Mouse (Mus musculus) liver, adult 2 months (tissue): ENCODE measurements around the gene 4930579G24Rik.

ENCODE experiments used
- CTCF ChIP-seq: fragments of 200-500 bp; IDR thresholded peaks from 2 replicates; pipeline ENCODE4 v1.5.1; 2011; ENCODE audit warnings: low read depth, low read length, control low read depth
- POLR2A ChIP-seq: fragments of 200-500 bp; IDR thresholded peaks from 2 replicates; pipeline ENCODE4 v1.6.1; 2011; ENCODE audit warnings: low read length, control low read depth; ENCODE audit not compliant: insufficient read depth; ENCODE audit errors: extremely low read depth

DNA sequence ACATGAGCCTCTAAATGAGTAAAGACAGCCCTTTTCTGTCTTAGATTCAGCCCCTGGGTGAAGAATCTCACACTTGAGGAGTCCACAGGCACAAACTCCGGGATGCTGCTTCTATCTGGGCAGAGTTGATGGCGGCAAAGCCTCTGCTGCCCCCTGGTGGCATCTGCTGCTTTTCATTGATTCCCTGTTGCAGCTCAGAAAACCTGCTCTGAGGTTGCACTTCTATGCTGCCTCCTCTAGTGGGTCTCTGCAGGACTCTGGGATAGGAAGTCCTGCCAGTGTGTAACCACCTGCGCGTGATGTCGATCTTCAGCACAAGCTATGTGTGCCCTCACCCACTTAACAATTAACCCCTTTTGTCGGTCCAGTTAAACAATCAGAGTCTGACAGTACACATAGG is 42.1 kb upstream of the 4930579G24Rik start:
- TF ChIP-seq CTCF: peak; percentile 94
- no peak for TF ChIP-seq POLR2A
